In genomic region chr17:34629221-34629751, GRCm38 (mm10) we compare ENCODE assay signal across 7 mouse cellular contexts. TPM values are rescaled to one million over a fixed set of nuclear protein-coding genes. Genes with fewer than 3 reads are reported as not detected.
DNase-seq lines count a peak whose midpoint lies in the region; ATAC-seq and TF ChIP-seq lines count a peak whose summit lies in the region.

Gene Prrt1 (plus strand): TSS chr17:34629533.

- no peak for ATAC-seq in megakaryocyte, adult 5-6 weeks (ENCODE audit: poor library complexity, severe bottlenecking)
- no peak for ATAC-seq in limb, embryonic 14.5 days (ENCODE audit: low FRiP score, low read depth)

- no peak for TF ChIP-seq POLR2A in limb, embryonic 14.5 days (IDR thresholded peaks at IDR 0.05; ENCODE audit: borderline replicate concordance, extremely low read depth, insufficient read depth, insufficient read length)

- H3K27me3 ChIP-seq in megakaryocyte, embryonic 14.5 days (replicated peaks), result peaks cover 63% of the 10 kb centered on the region
- peaks cover 58% of the 10 kb centered on the region for H3K27me3 ChIP-seq in hindbrain, embryonic 10.5 days (ENCODE audit: insufficient read depth, poor library complexity, severe bottlenecking)
- peaks cover 36% of the 10 kb centered on the region for H3K27me3 ChIP-seq in limb, embryonic 14.5 days (ENCODE audit: control insufficient read depth, insufficient read depth, low read length)

- peaks cover 13% of the 10 kb centered on the region for H3K36me3 ChIP-seq in megakaryocyte, embryonic 14.5 days (replicated peaks; ENCODE audit: low read length)
- peaks cover 9% of the 10 kb centered on the region; the same call in 1 of the 2 replicates for H3K36me3 ChIP-seq in hindbrain, embryonic 10.5 days
- peaks cover 9% of the 10 kb centered on the region for H3K36me3 ChIP-seq in limb, embryonic 14.5 days (ENCODE audit: control insufficient read depth, insufficient read depth, low read length)

- peaks cover 72% of the 10 kb centered on the region for H3K4me1 ChIP-seq in megakaryocyte, embryonic 14.5 days
- H3K4me1 ChIP-seq in hindbrain, embryonic 10.5 days (replicated peaks), result peaks cover 72% of the 10 kb centered on the region
- peaks cover 30% of the 10 kb centered on the region for H3K4me1 ChIP-seq in limb, embryonic 14.5 days (ENCODE audit: control insufficient read depth, insufficient read depth, low read length)

- 0 out of 2 replicates have a peak within 1 kb of the TSS, but pooled peaks have one; percentile 28 for H3K9ac ChIP-seq in limb, embryonic 14.5 days (ENCODE audit: low read depth, low read length, severe bottlenecking)

- no peaks in the 10 kb centered on the region for H3K9me3 ChIP-seq in megakaryocyte, embryonic 14.5 days
- H3K9me3 ChIP-seq in hindbrain, embryonic 10.5 days, result no peaks in the 10 kb centered on the region
- H3K9me3 ChIP-seq in limb, embryonic 14.5 days (ENCODE audit: control insufficient read depth, low read length), result no peaks in the 10 kb centered on the region

- H3K4me2 ChIP-seq in limb, embryonic 14.5 days (replicated peaks; ENCODE audit: low read depth, low read length, severe bottlenecking), result peak within 1 kb of the TSS; percentile 78

- H3K27ac ChIP-seq in hindbrain, embryonic 10.5 days, result peak within 1 kb of the TSS; percentile 92
- peak within 1 kb of the TSS; percentile 92 for H3K27ac ChIP-seq in limb, embryonic 14.5 days (replicated peaks; ENCODE audit: low read depth, low read length)

- DNase-seq in cerebellum, postnatal 25 days, result peak; percentile 73 to 75
- peak; percentile 49 for DNase-seq in hindbrain, embryonic 10.5 days (ENCODE audit: low spot score)
- peak; percentile 54 for DNase-seq in limb, embryonic 14.5 days (ENCODE audit: low spot score)
- peak; percentile 68 for DNase-seq in right cerebral cortex, postnatal 25 days
- no peak for DNase-seq in kidney, postnatal 10 days

- WGBS in hindbrain, embryonic 10.5 days, result 2% methylated on average over 16 of the region's 16 CpGs
- WGBS in limb, embryonic 14.5 days, result 1% methylated on average over 16 of the region's 16 CpGs

- H3K4me3 ChIP-seq in megakaryocyte, embryonic 14.5 days (replicated peaks), result peak within 1 kb of the TSS; percentile 94
- peak within 1 kb of the TSS; percentile 83 for H3K4me3 ChIP-seq in hindbrain, embryonic 10.5 days
- peak within 1 kb of the TSS; percentile 81 for H3K4me3 ChIP-seq in limb, embryonic 14.5 days (replicated peaks; ENCODE audit: low read length)

RNA-seq across cellular contexts. Expression of gene Prrt1, which starts in this region (rescaled TPM):
- not detected in 2 replicates for polyA plus RNA-seq in megakaryocyte, embryonic 14.5 days (2012; ENCODE audit: insufficient read depth, low replicate concordance)
- 0.22 and 0.73 TPM in 2 replicates for total RNA-seq in megakaryocyte, adult 5-6 weeks (2015)
- total RNA-seq in megakaryocyte, adult 5-6 weeks (2017), result 0.22 TPM in 1 of 2 replicates, not detected in the other
- 0.58 and 1.4 TPM in 2 replicates for polyA plus RNA-seq in hindbrain, embryonic 10.5 days (2016; fragmentation: Nextera tagmentation; extraction: Ambion mirVana)
- 5.5 and 5.7 TPM in 2 replicates for polyA plus RNA-seq in limb, embryonic 14.5 days (2012; rRNA removed)
- polyA plus RNA-seq in limb, embryonic 14.5 days (2014; fragmentation: Nextera tagmentation; extraction: Ambion mirVana), result 0.40 and 0.94 TPM in 2 replicates
